Mouse (Mus musculus): ENCODE measurements around the gene Egr4. TPM values are rescaled to one million over a fixed set of nuclear protein-coding genes. Genes with fewer than 3 reads are reported as not detected.

The Egr4 gene
- polyA plus RNA-seq, 1 experiment from 2014 or later: 0.28 TPM

DNA sequence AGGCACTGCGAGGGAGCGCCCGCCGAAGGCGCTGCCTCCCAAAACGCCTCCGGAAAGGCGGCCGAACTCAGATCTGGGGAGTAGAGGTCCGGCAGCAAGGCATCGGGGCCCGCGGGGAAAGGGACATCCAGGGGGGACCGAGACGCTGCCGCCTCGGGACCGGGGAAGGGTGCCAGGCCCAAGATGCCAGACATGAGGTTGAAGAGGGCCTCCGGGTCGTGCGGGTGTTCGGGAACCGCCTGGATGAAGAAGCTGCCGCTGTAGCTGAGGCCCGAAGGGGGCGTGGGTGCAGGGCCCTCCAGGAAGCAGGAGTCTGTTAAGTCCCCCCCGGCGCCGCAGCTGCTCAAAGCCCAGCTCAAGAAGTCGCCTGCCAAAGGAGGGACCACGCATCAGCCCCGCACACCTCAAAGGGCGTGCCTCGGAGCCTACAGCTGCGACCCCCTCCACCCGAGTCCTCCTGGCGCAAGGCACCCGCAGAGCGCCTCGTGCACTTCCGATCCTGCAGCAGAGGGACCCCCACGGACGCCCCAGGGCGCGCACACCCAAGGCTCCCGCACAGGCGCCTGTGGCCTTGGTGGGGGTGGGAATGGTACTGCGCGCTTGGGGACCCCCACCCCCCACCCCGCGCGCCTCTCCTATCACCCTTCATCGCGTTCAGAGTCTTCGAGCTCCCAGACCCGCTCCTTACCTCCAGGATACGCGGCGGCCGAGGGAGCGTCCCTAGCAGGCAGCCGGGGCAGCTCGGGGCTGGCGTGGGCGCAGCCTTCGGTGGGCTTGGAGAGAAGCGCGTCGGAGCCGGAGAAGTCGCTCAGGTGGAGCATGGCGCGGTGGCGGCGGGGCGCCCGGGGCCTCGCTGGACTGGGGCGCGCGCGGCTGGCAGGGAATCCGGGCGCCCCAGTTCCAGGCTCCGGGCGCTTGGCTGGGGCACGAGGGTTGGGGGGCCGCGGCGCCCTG is 535 bp downstream of the Egr4 start:
- Histone ChIP-seq H3K27me3 (replicated peaks; ENCODE audit: control insufficient read depth, insufficient read depth, low read length) (peaks cover 66% of the 10 kb centered on the region), H3K27ac (ENCODE audit: low read length) (no peak overlapping the region), H3K4me2 (ENCODE audit: low read length) (peak overlapping the region; percentile 80), H3K9ac (replicated peaks; ENCODE audit: low read depth, low read length) (peak overlapping the region; percentile 45), H3K4me1 (replicated peaks; ENCODE audit: control insufficient read depth, insufficient read depth, low read length) (peaks cover 32% of the 10 kb centered on the region), H3K36me3 (ENCODE audit: control insufficient read depth, insufficient read depth) (no peaks in the 10 kb centered on the region), H3K9me3 (ENCODE audit: control insufficient read depth, low read length) (no peaks in the 10 kb centered on the region), H3K4me3 (replicated peaks; ENCODE audit: low read length) (peak overlapping the region; percentile 56)
- peak; percentile 53 for ATAC-seq
- WGBS: under 1% methylated on average over 81 of the region's 90 CpGs

DNA sequence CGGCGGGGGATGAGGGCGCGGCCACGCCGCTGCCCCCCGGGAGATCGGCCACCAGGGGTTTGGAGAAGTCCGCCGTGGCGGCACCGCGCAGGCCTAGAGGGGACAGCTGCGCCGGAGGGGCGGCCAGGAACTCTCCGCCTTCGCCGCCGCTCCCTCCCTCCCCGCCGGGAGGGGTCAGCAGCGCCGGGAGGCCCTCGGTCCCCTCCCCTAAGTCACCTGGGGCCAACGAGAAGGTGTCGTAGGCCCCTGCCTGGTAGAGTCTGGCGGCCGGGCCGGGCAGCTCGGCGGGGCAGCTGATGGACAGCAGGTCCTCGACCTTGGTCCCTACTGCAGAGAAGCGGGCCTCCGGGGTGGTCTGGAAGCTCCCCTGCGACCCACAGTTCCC is 1.3 kb downstream of the Egr4 start:
- 0% methylated on average over 21 of the region's 36 CpGs for WGBS
- Histone ChIP-seq H3K9ac (replicated peaks; ENCODE audit: low read depth, low read length) (peak overlapping the region; percentile 13; the same call in 1 of the 2 replicates), H3K4me2 (ENCODE audit: low read length) (peak overlapping the region; percentile 64), H3K4me1 (replicated peaks; ENCODE audit: control insufficient read depth, insufficient read depth, low read length) (peaks cover 32% of the 10 kb centered on the region), H3K27me3 (replicated peaks; ENCODE audit: control insufficient read depth, insufficient read depth, low read length) (peaks cover 66% of the 10 kb centered on the region), H3K4me3 (replicated peaks; ENCODE audit: low read length) (peak overlapping the region; percentile 56), H3K27ac (ENCODE audit: low read length) (no peak overlapping the region), H3K36me3 (ENCODE audit: control insufficient read depth, insufficient read depth) (no peaks in the 10 kb centered on the region), H3K9me3 (ENCODE audit: control insufficient read depth, low read length) (no peaks in the 10 kb centered on the region)
- no peak for ATAC-seq

DNA sequence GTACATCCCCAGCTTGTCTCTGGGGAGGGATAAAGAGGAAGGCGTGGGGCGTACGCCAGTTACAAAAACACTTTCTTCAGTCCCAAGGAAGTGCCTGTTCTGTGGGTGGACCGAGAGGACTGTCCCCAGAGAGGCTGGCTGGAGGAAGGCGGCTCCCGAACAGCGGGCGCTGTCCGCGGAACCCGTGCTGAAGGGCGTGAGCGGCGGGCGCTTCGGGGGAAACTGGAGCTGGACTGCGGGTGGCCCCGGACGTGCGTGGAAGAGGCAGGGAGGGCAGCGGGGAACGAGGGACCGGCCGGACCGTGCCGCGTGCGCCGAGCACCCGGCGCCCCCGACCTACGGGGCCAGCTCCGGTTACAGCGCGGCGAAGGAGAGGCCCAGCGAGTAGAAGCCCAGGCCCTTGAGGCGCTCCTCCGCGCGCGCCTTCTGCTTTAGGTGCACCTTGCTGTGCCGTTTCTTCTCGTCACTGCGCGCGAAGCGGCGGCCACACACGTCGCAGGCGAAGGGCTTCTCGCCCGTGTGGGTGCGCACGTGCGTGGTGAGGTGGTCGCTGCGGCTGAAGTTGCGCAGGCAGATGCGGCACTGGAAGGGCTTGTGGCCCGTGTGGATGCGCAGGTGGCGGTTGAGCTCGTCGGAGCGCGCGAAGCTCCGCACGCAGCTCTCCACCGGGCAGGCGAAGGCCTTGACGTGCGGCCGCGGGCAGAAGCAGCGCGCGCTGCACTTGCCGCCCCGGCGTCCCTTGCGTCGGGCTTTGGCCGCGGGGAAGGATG is 1.9 kb downstream of the Egr4 start:
- no peaks in the 10 kb centered on the region for H3K9me3 ChIP-seq (ENCODE audit: control insufficient read depth, low read length)
- H3K4me3 ChIP-seq (replicated peaks; ENCODE audit: low read length): peak overlapping the region; percentile 56
- no peak overlapping the region for H3K27ac ChIP-seq (ENCODE audit: low read length)
- peaks cover 32% of the 10 kb centered on the region for H3K4me1 ChIP-seq (replicated peaks; ENCODE audit: control insufficient read depth, insufficient read depth, low read length)
- H3K9ac ChIP-seq (replicated peaks; ENCODE audit: low read depth, low read length): peak overlapping the region; percentile 13; the same call in 1 of the 2 replicates
- H3K36me3 ChIP-seq (ENCODE audit: control insufficient read depth, insufficient read depth): no peaks in the 10 kb centered on the region
- H3K4me2 ChIP-seq (ENCODE audit: low read length): peak overlapping the region; percentile 64
- H3K27me3 ChIP-seq (replicated peaks; ENCODE audit: control insufficient read depth, insufficient read depth, low read length): peaks cover 66% of the 10 kb centered on the region
- no peak for ATAC-seq
- 0% methylated on average over 74 of the region's 88 CpGs for WGBS

DNA sequence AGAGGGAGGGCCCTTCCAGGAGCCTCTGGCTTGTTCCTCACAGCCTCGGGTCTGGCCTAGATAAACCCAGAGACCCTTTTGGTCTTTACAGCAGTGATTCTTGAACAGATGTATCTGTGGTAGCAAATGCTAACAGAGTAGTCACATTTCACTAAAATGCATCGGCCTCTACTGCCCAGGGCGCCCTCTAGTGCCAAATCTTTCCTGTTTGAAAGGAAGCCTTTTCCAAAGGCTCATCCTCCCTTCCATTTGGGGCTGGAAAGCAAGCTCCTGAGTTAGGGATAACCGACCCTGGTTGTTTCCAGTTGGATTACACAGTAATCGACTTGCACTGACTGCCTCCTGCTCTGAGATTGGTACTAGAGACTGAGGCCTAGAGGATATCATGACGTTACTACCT is 2.9 kb downstream of the Egr4 start:
- Histone ChIP-seq H3K4me3 (replicated peaks; ENCODE audit: low read length) (no peak overlapping the region), H3K27me3 (replicated peaks; ENCODE audit: control insufficient read depth, insufficient read depth, low read length) (peaks cover 64% of the 10 kb centered on the region), H3K9me3 (ENCODE audit: control insufficient read depth, low read length) (no peaks in the 10 kb centered on the region), H3K9ac (replicated peaks; ENCODE audit: low read depth, low read length) (no peak overlapping the region), H3K27ac (ENCODE audit: low read length) (no peak overlapping the region), H3K36me3 (ENCODE audit: control insufficient read depth, insufficient read depth) (no peaks in the 10 kb centered on the region), H3K4me2 (ENCODE audit: low read length) (no peak overlapping the region), H3K4me1 (replicated peaks; ENCODE audit: control insufficient read depth, insufficient read depth, low read length) (peaks cover 32% of the 10 kb centered on the region)
- WGBS: 0% methylated on average over 6 of the region's 6 CpGs
- ATAC-seq: no peak

DNA sequence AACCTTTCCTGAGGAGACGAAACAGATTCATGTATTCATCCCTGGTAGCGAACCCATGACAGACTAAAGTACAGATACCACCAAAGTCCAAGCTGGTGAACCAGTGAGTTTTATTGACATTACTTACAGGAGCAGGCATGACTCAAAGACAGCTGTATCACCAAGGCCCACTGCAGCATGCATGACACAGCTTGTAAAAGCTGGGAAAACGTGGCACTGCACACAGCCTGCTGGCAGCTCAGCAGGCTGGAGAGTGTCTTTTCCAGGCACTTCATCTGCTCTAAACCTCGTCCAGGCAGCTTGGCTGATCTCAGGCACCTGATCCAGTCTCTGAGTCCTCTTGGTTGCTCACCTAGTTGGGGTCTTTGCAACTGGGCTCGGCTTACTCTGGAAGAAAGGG is 4.8 kb downstream of the Egr4 start:
- peaks cover 28% of the 10 kb centered on the region for H3K4me1 ChIP-seq (replicated peaks; ENCODE audit: control insufficient read depth, insufficient read depth, low read length)
- no peak overlapping the region for H3K9ac ChIP-seq (replicated peaks; ENCODE audit: low read depth, low read length)
- H3K4me3 ChIP-seq (replicated peaks; ENCODE audit: low read length): no peak overlapping the region
- H3K27me3 ChIP-seq (replicated peaks; ENCODE audit: control insufficient read depth, insufficient read depth, low read length): peaks cover 46% of the 10 kb centered on the region
- no peaks in the 10 kb centered on the region for H3K9me3 ChIP-seq (ENCODE audit: control insufficient read depth, low read length)
- H3K27ac ChIP-seq (ENCODE audit: low read length): no peak overlapping the region
- no peaks in the 10 kb centered on the region for H3K36me3 ChIP-seq (ENCODE audit: control insufficient read depth, insufficient read depth)
- no peak overlapping the region for H3K4me2 ChIP-seq (ENCODE audit: low read length)
- 40% methylated on average over 5 of the region's 5 CpGs for WGBS
- no peak for ATAC-seq

DNA sequence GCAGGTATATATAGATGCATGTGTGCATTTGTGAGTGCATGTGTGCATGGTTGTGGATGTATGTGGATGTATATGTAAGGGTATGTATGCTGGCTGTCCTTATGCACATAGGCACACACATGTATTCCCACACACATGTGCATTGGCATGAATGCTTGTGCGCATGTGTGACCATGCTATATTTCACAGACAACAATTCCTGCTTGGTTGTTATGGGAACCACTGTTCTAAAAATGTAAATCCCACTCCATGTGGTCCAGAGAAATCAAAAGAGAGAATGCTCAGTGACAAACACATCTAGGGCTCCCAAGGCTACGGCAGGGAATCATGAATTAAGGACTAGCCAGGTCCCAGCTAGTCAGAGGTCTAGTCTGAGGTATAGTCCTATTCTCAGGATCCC is 8.5 kb downstream of the Egr4 start:
- WGBS: 35% methylated on average over 2 of the region's 2 CpGs
- no peak; the same call in 1 of the 2 replicates for ATAC-seq

DNA sequence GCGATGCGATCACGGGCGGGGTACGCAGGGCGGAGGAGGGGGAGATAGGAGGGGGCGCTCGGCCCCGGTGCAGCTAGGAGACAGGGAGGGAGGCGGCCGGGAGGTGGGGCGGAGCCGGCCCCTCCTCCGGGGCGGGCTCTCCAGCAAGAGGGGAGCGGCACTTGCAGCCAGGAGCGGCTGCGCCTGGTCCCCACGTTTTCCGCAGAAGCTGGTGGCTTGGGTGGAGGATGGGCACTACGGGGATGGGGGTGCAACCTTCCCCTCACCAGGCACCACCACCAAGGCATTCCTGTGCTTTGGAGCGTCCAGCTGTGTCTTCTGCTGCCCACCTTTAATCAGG is 10.5 kb downstream of the Egr4 start, which contains the start of gene Fbxo41:
Gene Fbxo41, minus strand, starts transcription at position 84 of the 340 bp plus-strand sequence.
- Histone ChIP-seq H3K36me3 (ENCODE audit: control insufficient read depth, insufficient read depth) (no peaks in the 10 kb centered on the region), H3K27ac (ENCODE audit: low read length) (peak within 1 kb of the TSS; percentile 55), H3K4me1 (replicated peaks; ENCODE audit: control insufficient read depth, insufficient read depth, low read length) (peaks cover 8% of the 10 kb centered on the region), H3K4me2 (ENCODE audit: low read length) (peak within 1 kb of the TSS; percentile 82), H3K9me3 (ENCODE audit: control insufficient read depth, low read length) (no peaks in the 10 kb centered on the region), H3K4me3 (replicated peaks; ENCODE audit: low read length) (peak within 1 kb of the TSS; percentile 85), H3K9ac (replicated peaks; ENCODE audit: low read depth, low read length) (peak within 1 kb of the TSS; percentile 91), H3K27me3 (replicated peaks; ENCODE audit: control insufficient read depth, insufficient read depth, low read length) (no peaks in the 10 kb centered on the region)
- 0% methylated on average over 10 of the region's 22 CpGs for WGBS
- ATAC-seq: peak; percentile 92

More for the DNA sequence above, 8.5 kb downstream of the Egr4 start:
- no peak overlapping the region for H3K4me2 ChIP-seq (ENCODE audit: low read length)
- H3K9ac ChIP-seq (replicated peaks; ENCODE audit: low read depth, low read length): no peak overlapping the region
- no peaks in the 10 kb centered on the region for H3K9me3 ChIP-seq (ENCODE audit: control insufficient read depth, low read length)
- H3K4me3 ChIP-seq (replicated peaks; ENCODE audit: low read length): no peak overlapping the region
- no peak overlapping the region for H3K27ac ChIP-seq (ENCODE audit: low read length)
- H3K27me3 ChIP-seq (replicated peaks; ENCODE audit: control insufficient read depth, insufficient read depth, low read length): peaks cover 9% of the 10 kb centered on the region
- peaks cover 8% of the 10 kb centered on the region for H3K4me1 ChIP-seq (replicated peaks; ENCODE audit: control insufficient read depth, insufficient read depth, low read length)
- H3K36me3 ChIP-seq (ENCODE audit: control insufficient read depth, insufficient read depth): no peaks in the 10 kb centered on the region

DNA sequence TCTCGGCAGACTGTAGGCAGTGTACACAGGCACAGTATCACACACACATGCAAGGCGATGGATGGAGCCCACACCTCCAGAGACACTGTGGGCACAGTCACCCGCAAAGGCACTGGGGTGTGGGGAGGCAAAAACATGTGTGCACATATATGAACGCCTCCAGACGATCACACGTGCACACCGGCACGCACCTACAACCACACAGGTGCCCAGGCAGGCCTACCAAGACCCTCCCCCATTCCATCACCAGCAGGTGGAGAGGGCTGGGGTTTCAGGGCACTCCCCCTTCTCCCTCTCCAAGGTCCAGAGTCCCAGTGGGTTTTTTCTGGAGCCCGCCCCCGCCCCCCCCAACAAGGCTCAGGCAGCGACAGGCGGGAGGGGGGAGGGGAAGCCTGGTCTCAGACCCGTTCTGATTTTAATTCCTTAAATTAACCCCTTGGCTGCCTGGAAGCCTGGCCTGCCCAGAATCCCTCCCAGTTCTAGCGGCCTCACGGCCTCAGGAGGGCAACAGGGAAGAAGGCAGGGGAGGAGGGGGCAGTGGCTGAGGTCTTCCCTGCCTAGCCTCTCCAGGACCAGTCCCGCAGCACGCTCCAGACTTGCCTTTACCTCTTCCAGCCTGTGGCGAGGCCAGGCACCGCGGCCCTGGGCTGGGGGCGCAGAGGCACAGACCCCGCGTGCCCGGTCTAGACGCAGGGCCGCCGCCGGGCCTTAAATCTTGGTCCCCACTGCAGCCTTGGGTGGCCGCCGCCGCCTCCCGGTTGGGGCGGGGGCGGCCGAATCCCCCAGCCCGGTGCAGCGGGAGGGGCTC is 11.1 kb downstream of the Egr4 start:
- H3K27ac ChIP-seq (ENCODE audit: low read length): peak overlapping the region; percentile 55

More for the DNA sequence above, 11.1 kb downstream of the Egr4 start:
- under 1% methylated on average over 34 of the region's 37 CpGs for WGBS
- H3K9ac ChIP-seq (replicated peaks; ENCODE audit: low read depth, low read length): peak overlapping the region; percentile 91
- peak; percentile 77 for ATAC-seq
- no peaks in the 10 kb centered on the region for H3K9me3 ChIP-seq (ENCODE audit: control insufficient read depth, low read length)
- H3K4me1 ChIP-seq (replicated peaks; ENCODE audit: control insufficient read depth, insufficient read depth, low read length): peaks cover 8% of the 10 kb centered on the region
- H3K4me2 ChIP-seq (ENCODE audit: low read length): peak overlapping the region; percentile 82
- peak overlapping the region; percentile 85 for H3K4me3 ChIP-seq (replicated peaks; ENCODE audit: low read length)
- no peaks in the 10 kb centered on the region for H3K36me3 ChIP-seq (ENCODE audit: control insufficient read depth, insufficient read depth)
- no peaks in the 10 kb centered on the region for H3K27me3 ChIP-seq (replicated peaks; ENCODE audit: control insufficient read depth, insufficient read depth, low read length)
